Mouse (Mus musculus): ENCODE results near the gene Il18bp. TPM values are rescaled to one million over a fixed set of nuclear protein-coding genes. Genes with fewer than 3 reads are reported as not detected.
A peak's percentile ranks its signal among the peaks of the same experiment; 100 is the strongest.
"Not testable (repeated sequence)": the region's sequence is repeated elsewhere in the genome, so short reads cannot be mapped to it uniquely, and the experiment has no call there.

Il18bp gene
- total RNA-seq (2015; ENCODE audit: low replicate concordance) (10.1 and 23.5 TPM in 2 replicates), total RNA-seq (2017; ENCODE audit: low replicate concordance) (3.7 and 10.2 TPM in 2 replicates)

- no peak for ATAC-seq (replicated peaks; ENCODE audit: low FRiP score, poor library complexity, severe bottlenecking)
Measured at GRCm38 (mm10) chr7:102018590-102018989, at the start of gene Il18bp. TSS of gene Il18bp (minus strand) at chr7:102018690.

- ATAC-seq (replicated peaks; ENCODE audit: low FRiP score, poor library complexity, severe bottlenecking), result no peak
Measured at GRCm38 (mm10) chr7:102066363-102066762, 47.9 kb upstream of the Il18bp start.

GRCm38 (mm10) chr7:102065046-102065891 is 46.8 kb upstream of the Il18bp start, which contains the start of the genes Rnf121, Xndc1 and Xntrpc:
TSS of gene Rnf121 (minus strand) at chr7:102065469.
TSS of gene Xndc1 (plus strand) at chr7:102065511.
TSS of gene Xntrpc (plus strand) at chr7:102065713.
- ATAC-seq (replicated peaks; ENCODE audit: low FRiP score, poor library complexity, severe bottlenecking), result peak; percentile 97

GRCm38 (mm10) chr7:102064655-102065045 is 46.2 kb upstream of the Il18bp start:
- ATAC-seq (replicated peaks; ENCODE audit: low FRiP score, poor library complexity, severe bottlenecking), result 0 out of 2 replicates have a peak, but pooled peaks have one; percentile 12

GRCm38 (mm10) chr7:102063891-102064290 is 45.4 kb upstream of the Il18bp start:
- ATAC-seq (replicated peaks; ENCODE audit: low FRiP score, poor library complexity, severe bottlenecking), result no peak

GRCm38 (mm10) chr7:102062203-102062602 is 43.7 kb upstream of the Il18bp start:
- ATAC-seq (replicated peaks; ENCODE audit: low FRiP score, poor library complexity, severe bottlenecking), result no peak

- no peak for ATAC-seq (replicated peaks; ENCODE audit: low FRiP score, poor library complexity, severe bottlenecking)
Measured at GRCm38 (mm10) chr7:102061353-102061752, 42.9 kb upstream of the Il18bp start.

- not testable (repeated sequence) for ATAC-seq (replicated peaks; ENCODE audit: low FRiP score, poor library complexity, severe bottlenecking)
Measured at GRCm38 (mm10) chr7:102048524-102048923, 30.0 kb upstream of the Il18bp start.

GRCm38 (mm10) chr7:102042314-102042713 is 23.8 kb upstream of the Il18bp start:
- no peak for ATAC-seq (replicated peaks; ENCODE audit: low FRiP score, poor library complexity, severe bottlenecking)

- no peak for ATAC-seq (replicated peaks; ENCODE audit: low FRiP score, poor library complexity, severe bottlenecking)
Measured at GRCm38 (mm10) chr7:102037318-102037717, 18.8 kb upstream of the Il18bp start.

GRCm38 (mm10) chr7:102035534-102035933 is 17.0 kb upstream of the Il18bp start:
- no peak for ATAC-seq (replicated peaks; ENCODE audit: low FRiP score, poor library complexity, severe bottlenecking)

- ATAC-seq (replicated peaks; ENCODE audit: low FRiP score, poor library complexity, severe bottlenecking), result no peak
Measured at GRCm38 (mm10) chr7:102034904-102035303, 16.4 kb upstream of the Il18bp start.

GRCm38 (mm10) chr7:102025187-102026119 is 7.0 kb upstream of the Il18bp start:
- 0 out of 2 replicates have a peak, but pooled peaks have one; percentile 66 for ATAC-seq (replicated peaks; ENCODE audit: low FRiP score, poor library complexity, severe bottlenecking)

GRCm38 (mm10) chr7:102023821-102024220 is 5.3 kb upstream of the Il18bp start:
- ATAC-seq (replicated peaks; ENCODE audit: low FRiP score, poor library complexity, severe bottlenecking), result no peak

GRCm38 (mm10) chr7:102020934-102021333 is 2.4 kb upstream of the Il18bp start:
- ATAC-seq (replicated peaks; ENCODE audit: low FRiP score, poor library complexity, severe bottlenecking), result not testable (repeated sequence)

- ATAC-seq (replicated peaks; ENCODE audit: low FRiP score, poor library complexity, severe bottlenecking), result no peak
Measured at GRCm38 (mm10) chr7:102019362-102019761, 872 bp upstream of the Il18bp start.

- no peak for ATAC-seq (replicated peaks; ENCODE audit: low FRiP score, poor library complexity, severe bottlenecking)
Measured at GRCm38 (mm10) chr7:102018034-102018433, 456 bp downstream of the Il18bp start.

- ATAC-seq (replicated peaks; ENCODE audit: low FRiP score, poor library complexity, severe bottlenecking), result no peak
Measured at GRCm38 (mm10) chr7:102017452-102017851, 1.0 kb downstream of the Il18bp start.

GRCm38 (mm10) chr7:102016936-102017335 is 1.6 kb downstream of the Il18bp start:
- no peak for ATAC-seq (replicated peaks; ENCODE audit: low FRiP score, poor library complexity, severe bottlenecking)

GRCm38 (mm10) chr7:102014995-102015394 is 3.5 kb downstream of the Il18bp start:
- no peak for ATAC-seq (replicated peaks; ENCODE audit: low FRiP score, poor library complexity, severe bottlenecking)

Data from erythroid progenitor cell, adult 5-6 weeks (primary cell).